Mouse (Mus musculus) fat pad, adult 2 months (tissue): ENCODE measurements around the gene Ebf4.
"Not testable (repeated sequence)": the region's sequence is repeated elsewhere in the genome, so short reads cannot be mapped to it uniquely, and the experiment has no call there.

Experiments
- DNase-seq: peaks from one replicate; pipeline ENCODE4 v3.0.0-alpha.2; 2011; ENCODE audit warnings: low read depth, low spot score; ENCODE audit errors: extremely low read depth

Ebf4 gene

DNA sequence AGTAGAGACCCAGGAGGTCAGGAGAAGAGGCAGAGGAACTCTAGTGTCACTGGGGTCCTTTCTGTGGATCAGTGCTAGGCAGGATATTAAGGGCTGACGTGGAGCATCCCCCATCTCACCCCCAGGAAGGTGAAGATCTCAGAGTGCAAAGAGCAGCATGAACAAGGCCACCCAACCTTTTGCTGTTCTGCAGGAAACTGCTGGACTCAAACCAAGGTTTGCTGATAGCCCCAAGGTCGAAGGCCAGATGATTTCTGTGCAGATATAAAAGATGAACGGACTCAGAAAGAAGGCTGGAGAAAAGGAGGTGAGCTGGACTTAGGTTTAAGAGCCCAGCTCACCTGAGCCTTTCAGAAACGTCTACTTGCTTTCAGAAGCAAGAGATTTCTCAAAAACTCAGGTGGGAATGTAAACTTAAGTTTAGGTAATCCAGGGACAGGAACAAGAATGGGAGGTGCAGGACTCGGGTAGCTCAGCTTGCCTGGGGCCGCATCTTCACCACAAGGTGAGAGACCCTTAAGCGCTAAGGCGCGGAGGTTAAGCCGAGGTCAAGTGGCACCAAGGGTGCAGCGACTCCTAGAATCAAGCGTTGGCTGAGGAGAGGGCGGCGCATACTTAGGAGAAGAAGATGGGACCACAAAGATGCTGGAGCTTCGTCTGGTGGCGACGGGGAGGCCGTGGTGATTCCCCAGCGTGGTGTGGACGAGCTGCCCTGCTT lies 592 bp upstream of the Ebf4 start:
- DNase-seq, result no peak

DNA sequence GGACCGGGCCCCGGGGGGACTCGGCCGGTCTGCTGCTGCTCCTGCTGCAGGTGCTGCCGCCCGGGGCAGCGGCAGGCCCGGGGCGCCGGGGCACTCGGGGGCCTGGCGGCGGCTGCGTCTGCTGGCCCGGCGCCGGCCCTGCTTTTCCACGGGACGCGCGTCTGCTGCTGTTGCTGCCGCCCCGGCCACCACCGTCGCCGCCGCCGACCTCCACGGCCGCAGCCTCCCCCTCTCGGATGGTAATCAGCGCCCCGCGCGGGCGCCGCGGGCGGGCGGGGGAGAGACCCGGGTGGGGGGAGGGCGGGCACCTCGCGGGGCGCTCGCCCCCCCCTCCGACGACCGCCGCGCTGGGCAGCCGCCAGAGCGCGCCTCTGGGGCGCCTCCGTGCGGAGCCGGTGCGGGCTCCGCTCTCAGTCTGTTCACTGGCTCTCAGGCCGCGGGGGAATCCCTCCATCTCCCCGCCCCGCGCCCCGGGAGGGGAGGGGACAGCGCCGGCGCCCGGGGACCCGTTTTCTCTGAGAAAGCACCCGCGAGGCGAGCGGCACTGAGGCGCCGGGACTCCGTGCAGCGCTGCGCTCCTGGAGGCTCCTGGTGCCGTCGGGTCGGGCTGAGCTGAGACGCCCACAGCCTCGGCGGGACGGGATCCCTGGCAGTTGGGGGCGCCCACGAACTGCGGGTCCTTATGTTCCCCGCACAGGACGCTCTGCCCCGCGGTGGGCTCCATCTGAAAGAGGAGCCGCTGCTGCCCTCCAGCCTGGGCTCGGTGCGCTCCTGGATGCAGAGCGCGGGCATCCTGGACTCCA lies 563 bp downstream of the Ebf4 start:
- no peak for DNase-seq

DNA sequence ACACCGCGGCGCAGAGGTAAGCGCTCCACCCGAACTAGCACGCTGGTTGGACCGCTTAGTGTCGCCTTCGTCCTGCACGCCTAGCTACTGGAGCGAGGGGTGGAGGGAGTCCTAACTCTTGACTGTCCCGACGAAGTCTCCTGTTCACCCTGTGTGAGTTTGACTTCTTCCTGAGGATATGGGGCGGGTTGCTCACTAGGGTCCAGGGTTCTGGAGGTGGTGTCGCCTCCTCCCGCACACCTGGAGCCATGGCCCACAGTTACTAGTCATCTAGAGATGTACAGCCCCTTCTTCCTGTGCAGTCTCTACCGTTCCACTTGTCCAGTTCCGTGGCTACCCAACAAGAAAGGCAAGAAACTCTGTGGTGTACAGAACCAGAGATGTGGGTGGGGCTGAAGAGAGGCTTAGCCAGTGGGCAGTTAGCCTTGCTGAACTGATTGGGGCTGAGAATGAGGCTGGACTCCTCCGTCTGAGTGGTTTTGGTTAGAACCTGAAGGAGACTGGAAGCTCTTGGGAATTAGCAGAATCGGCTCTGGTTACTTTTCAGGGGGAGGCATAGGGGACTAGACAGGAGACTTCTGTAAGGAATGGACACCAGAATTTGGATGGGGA lies 1.3 kb downstream of the Ebf4 start:
- DNase-seq, result no peak

GRCm38 (mm10) chr2:130297580-130297979 lies 2.6 kb downstream of the Ebf4 start:
- no peak for DNase-seq

DNA sequence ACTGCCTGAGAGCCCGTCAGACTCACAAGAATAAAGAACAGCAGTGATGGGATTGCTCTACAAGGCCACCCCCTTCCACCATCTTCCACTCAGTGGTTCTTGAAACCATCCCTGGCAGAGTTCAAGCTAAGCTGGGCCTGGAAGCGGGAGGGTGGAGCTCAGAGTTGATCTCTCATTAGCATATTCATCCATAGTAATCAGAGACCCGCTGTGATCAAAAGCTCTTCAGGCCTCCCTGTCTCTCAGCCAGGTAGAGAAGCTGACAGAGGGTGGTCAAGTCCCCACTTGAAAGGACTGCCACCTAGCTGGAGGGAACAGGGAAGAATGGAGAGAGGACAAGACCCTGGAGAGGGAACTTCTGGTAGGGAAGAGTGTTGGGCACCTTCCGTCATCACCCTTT lies 8.0 kb downstream of the Ebf4 start:
- no peak for DNase-seq

DNA sequence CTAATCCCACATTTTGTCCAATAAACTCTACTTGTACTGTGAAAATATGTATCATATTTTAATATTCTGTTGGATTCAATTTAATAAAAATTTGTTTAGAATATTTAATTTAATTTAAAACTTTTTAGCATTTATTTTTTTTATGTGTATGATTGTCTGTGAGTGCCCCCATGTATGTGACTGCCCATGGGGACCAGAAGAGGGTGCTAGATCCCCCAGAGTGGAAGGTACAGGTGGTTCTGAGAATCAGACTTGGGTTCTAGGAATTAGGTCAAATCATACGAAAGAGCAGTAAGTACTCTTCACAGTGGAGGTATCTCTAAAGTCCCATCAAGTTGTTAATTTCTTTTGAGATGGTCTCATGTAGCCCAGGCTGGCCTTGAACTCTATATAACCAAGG lies 32.1 kb downstream of the Ebf4 start:
- DNase-seq, result no peak

GRCm38 (mm10) chr2:130329502-130329901 lies 34.5 kb downstream of the Ebf4 start:
- DNase-seq, result no peak

DNA sequence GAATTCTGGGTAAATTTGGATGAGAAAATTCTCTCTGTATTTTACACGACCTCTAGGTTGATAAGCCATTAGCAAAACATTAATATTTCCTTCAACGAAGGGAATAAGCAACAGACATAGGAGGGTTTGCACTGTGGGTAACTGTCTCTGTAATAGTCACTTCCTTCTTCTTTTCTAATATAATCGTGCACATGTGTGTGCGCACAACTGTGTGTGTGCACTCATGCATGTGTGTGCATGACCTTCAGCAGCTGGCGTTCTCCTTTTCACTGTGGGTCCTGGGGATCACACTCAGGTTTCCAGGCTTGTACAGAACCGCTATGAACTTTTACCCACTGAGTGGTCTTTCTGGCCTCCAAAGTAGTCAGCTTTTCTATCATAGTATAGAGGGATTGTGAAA lies 40.1 kb downstream of the Ebf4 start:
- no peak for DNase-seq

GRCm38 (mm10) chr2:130340464-130341219 lies 45.7 kb downstream of the Ebf4 start:
- no peak for DNase-seq

DNA sequence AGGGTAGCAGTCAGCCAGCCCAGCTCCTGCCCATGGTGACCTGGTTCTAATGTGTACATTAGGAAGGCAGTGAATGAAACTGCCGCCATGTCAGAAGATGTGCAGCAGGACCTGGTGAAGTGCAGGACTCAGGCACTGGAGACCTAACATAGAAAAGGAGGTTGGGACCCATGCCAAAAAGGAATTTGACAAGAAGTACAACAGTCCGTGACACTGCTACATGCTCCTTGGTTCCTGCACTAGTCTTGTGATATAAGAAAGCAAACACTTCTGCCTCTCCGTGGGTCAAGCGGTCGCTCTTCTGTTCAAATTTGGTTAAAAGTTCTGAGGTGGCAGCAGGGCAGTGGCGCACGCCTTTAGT lies 46.2 kb downstream of the Ebf4 start:
- no peak for DNase-seq

- DNase-seq, result no peak
These were observed 55.4 kb downstream of the Ebf4 start for GRCm38 (mm10) chr2:130350376-130350775.

GRCm38 (mm10) chr2:130351758-130352339 lies 56.9 kb downstream of the Ebf4 start:
- DNase-seq, result no peak

DNA sequence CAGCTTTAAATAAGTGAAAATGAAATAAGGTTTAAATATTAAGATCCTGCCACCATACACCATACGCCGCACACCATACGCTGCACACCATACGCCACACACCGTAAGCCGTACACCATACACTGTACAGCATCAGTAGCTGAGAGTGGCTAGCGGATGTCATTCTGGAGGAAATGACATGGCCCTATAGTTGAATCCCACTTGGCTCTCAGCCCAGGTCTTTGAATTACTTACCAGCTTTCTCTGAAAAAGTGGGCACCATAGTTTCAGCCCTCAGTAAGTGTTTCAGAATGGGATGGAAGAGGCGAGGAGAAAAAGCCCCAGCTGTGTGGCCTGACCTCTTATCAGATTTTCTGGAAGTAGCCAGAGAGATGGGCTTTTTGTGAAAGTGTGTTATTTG lies 58.4 kb downstream of the Ebf4 start:
- DNase-seq, result no peak

GRCm38 (mm10) chr2:130353889-130354288 lies 58.9 kb downstream of the Ebf4 start:
- no peak for DNase-seq

DNA sequence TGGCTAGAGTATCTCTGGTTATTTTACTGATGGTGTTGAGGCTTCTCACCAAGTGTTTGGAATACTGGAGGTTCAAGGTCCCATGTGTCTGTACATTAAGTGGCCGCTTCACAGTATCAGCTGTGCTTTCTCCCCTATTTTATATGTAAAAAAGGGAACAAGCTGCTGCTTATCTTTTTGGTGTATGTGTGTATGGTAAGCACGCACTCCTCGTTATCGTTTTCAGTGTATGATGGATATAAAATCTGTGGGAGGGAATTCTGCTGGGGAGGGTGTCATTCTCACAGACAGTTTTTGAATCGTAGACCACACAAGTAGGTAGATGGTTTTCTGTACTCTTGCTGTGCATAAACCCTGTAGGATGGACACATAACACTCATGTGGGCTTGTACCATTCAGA lies 62.6 kb downstream of the Ebf4 start:
- no peak for DNase-seq

GRCm38 (mm10) chr2:130358852-130359251 lies 63.9 kb downstream of the Ebf4 start:
- no peak for DNase-seq

DNA sequence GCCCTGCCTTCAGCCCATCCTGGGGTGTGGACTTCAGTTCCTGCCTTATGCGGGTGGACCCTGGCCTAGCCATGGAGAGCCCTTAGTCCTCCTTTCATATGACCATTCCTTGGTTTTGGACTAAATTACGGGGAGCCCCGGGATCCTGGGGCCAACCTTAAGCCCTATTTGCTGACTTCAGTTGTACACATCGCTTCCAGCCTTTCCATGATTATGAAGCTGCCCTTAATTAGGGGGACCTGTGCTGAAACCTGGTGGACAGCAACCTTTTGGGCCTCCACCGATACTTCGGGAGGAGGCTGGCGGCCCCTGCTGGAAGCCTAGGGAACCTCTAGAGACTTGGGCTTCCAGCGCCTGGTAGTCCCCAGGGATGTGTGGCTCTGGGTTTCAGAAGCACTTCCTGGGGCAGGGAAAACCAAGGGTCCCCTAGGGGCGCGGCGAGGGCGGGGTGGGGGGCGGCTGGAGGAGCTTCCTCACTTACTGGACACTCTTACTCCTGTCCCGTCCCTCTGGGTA lies 67.6 kb downstream of the Ebf4 start:
- no peak for DNase-seq

DNA sequence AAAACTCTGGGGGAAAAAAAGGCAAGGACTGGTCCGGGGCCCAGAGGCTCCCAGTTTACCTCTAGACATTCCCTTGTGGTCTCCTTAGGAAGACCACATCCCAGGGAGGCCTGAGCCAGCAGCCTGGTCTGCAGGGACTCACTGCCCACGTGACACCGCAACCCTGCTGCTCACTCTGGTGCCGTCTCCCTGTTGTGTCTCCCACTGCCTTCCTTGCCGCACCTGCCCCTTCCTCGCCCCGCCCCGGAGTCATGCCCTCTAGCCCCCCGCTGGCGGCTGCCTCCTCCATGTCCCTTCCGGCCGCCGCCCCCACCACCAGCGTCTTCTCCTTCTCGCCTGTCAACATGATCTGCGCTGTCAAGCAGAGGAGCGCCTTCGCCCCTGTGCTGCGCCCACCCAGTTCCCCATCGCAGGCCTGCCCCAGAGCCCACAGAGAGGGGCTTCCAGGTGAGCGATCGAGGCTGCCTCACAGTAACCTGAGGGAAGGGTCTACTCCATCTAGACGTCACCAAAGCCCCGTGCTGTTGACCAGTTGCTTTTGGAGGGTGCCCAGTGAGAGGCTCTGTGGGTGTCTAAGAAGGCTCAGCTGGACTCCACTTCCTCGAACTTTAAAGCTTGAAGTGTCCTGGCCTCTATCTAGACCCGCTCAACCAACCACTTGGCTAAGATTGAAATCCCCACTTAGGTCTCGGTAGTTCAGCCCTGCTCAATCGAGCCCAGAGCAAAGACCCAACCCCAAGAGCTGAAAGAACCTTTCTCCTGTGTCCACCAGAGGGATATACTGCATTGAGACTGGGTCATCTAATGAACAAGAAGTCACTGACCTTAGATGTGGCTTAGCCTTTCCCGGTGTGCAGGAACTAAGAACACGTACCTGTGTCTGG lies 70.5 kb downstream of the Ebf4 start:
- DNase-seq, result no peak

GRCm38 (mm10) chr2:130367386-130367785 lies 72.4 kb downstream of the Ebf4 start:
- peak; percentile 76 for DNase-seq

DNA sequence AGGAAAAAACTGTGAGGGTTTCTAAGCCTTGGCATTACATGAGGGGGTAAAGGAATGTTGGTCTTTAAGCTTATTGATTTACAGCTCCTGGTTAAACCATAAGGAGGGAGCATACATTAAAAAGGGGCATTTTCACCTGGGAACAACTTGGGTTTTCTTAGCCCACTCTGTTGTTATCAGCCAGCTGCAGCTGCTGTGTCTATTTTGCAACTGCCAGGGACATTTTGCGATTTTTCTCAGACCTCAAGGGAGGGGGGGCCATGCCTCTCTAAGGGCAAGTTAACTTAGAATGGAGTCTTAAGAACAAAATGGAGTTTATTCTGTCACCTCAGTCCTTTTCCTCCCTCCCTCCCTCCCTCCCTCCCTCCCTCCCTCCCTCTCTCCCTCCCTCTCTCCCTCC lies 78.1 kb downstream of the Ebf4 start:
- DNase-seq, result not testable (repeated sequence)
